Mouse (Mus musculus) erythroblast, embryonic 14.5 days (primary cell): ENCODE data around the gene Tex22.

Experiments used
- GATA1 ChIP-seq: IDR thresholded peaks from 2 replicates; pipeline ENCODE4 v1.6.1; 2012; ENCODE audit warnings: low read length, inconsistent platforms, mixed read lengths
- TAL1 ChIP-seq: IDR thresholded peaks from 3 replicates; pipeline ENCODE4 v1.6.1; 2012; ENCODE audit warnings: low read length, inconsistent platforms, mixed read lengths

DNA sequence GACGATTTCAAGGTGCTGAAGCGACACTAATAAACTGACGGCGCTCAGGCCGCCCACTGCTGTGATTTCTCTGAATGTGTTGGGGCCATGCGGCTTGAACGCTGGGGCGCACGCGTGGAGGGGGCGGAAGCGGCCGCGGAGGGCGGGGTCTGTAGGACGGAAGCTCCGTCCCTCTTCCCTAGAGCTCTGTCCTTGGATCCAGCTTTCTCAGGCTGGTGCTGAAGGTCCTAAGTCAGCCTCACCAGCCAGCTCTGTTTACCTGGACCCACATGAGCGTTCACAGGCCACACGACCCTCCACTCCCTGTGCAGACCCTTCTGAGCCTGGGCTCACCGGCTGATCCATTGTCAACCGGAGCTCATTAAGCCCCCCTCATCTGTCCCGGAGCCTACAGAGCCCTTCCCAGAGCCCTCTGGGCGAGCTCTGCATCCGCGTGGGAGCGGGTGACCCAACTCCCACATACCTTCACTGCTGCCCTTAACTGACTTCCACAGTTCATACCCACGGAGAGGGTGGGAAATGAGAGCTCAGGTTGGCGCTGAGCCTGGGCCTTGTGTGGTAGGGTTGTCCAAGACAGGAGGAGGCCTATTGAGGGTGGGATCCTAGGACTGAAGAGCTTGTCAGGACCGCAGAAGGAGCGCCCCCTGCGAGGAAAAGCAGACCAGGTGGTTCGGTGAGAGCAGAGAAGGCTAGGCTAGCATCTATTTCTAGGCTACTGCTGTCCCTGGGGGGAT is at the start of gene Tex22:
- TF ChIP-seq GATA1 (no peak), TAL1 (no peak)
